Mouse (Mus musculus): ENCODE results near the gene Zfpm1.

Gene Zfpm1

GRCm38 (mm10) chr8:122282035-122282358 is at the start of gene Zfpm1:
Zfpm1 (plus strand) TSS chr8:122282141.
- no peak for DNase-seq (ENCODE audit: low read depth, low spot score)

- no peak for DNase-seq (ENCODE audit: low read depth, low spot score)
Measured at GRCm38 (mm10) chr8:122234055-122234454, 47.9 kb upstream of the Zfpm1 start.

GRCm38 (mm10) chr8:122236521-122236920 is 45.4 kb upstream of the Zfpm1 start:
- no peak for DNase-seq (ENCODE audit: low read depth, low spot score)

- no peak for DNase-seq (ENCODE audit: low read depth, low spot score)
Measured at GRCm38 (mm10) chr8:122238225-122238624, 43.7 kb upstream of the Zfpm1 start.

- DNase-seq (ENCODE audit: low read depth, low spot score) = no peak
Measured at GRCm38 (mm10) chr8:122238731-122239130, 43.2 kb upstream of the Zfpm1 start.

GRCm38 (mm10) chr8:122240241-122241026 is 41.5 kb upstream of the Zfpm1 start:
- no peak for DNase-seq (ENCODE audit: low read depth, low spot score)

- DNase-seq (ENCODE audit: low read depth, low spot score) = no peak
Measured at GRCm38 (mm10) chr8:122243310-122243709, 38.6 kb upstream of the Zfpm1 start.

GRCm38 (mm10) chr8:122245161-122245560 is 36.8 kb upstream of the Zfpm1 start:
- no peak for DNase-seq (ENCODE audit: low read depth, low spot score)

- no peak for DNase-seq (ENCODE audit: low read depth, low spot score)
Measured at GRCm38 (mm10) chr8:122246257-122247211, 35.4 kb upstream of the Zfpm1 start.

- DNase-seq (ENCODE audit: low read depth, low spot score) = no peak
Measured at GRCm38 (mm10) chr8:122251739-122252138, 30.2 kb upstream of the Zfpm1 start.

GRCm38 (mm10) chr8:122252366-122252765 is 29.6 kb upstream of the Zfpm1 start:
- no peak for DNase-seq (ENCODE audit: low read depth, low spot score)

- no peak for DNase-seq (ENCODE audit: low read depth, low spot score)
Measured at GRCm38 (mm10) chr8:122259351-122259750, 22.6 kb upstream of the Zfpm1 start.

GRCm38 (mm10) chr8:122260755-122261154 is 21.2 kb upstream of the Zfpm1 start:
- no peak for DNase-seq (ENCODE audit: low read depth, low spot score)

- DNase-seq (ENCODE audit: low read depth, low spot score) = no peak
Measured at GRCm38 (mm10) chr8:122262835-122263234, 19.1 kb upstream of the Zfpm1 start.

- DNase-seq (ENCODE audit: low read depth, low spot score) = peak; percentile 35
Measured at GRCm38 (mm10) chr8:122264243-122264642, 17.7 kb upstream of the Zfpm1 start.

- no peak for DNase-seq (ENCODE audit: low read depth, low spot score)
Measured at GRCm38 (mm10) chr8:122265522-122265921, 16.4 kb upstream of the Zfpm1 start.

- no peak for DNase-seq (ENCODE audit: low read depth, low spot score)
Measured at GRCm38 (mm10) chr8:122266867-122267266, 15.1 kb upstream of the Zfpm1 start.

GRCm38 (mm10) chr8:122268861-122269260 is 13.1 kb upstream of the Zfpm1 start:
- DNase-seq (ENCODE audit: low read depth, low spot score) = peak; percentile 54

GRCm38 (mm10) chr8:122269404-122269803 is 12.5 kb upstream of the Zfpm1 start:
- peak; percentile 89 for DNase-seq (ENCODE audit: low read depth, low spot score)

- no peak for DNase-seq (ENCODE audit: low read depth, low spot score)
Measured at GRCm38 (mm10) chr8:122270555-122270954, 11.4 kb upstream of the Zfpm1 start.

GRCm38 (mm10) chr8:122273152-122273551 is 8.8 kb upstream of the Zfpm1 start:
- DNase-seq (ENCODE audit: low read depth, low spot score) = peak; percentile 90

GRCm38 (mm10) chr8:122273826-122274225 is 8.1 kb upstream of the Zfpm1 start:
- no peak for DNase-seq (ENCODE audit: low read depth, low spot score)

All from ES-CJ7 (cell line).